Mouse (Mus musculus): ENCODE measurements around the gene Tbata. TPM values are rescaled to one million over a fixed set of nuclear protein-coding genes. Genes with fewer than 3 reads are reported as not detected.

Gene Tbata
- polyA plus RNA-seq, 1 experiment, result 1,293 TPM

DNA sequence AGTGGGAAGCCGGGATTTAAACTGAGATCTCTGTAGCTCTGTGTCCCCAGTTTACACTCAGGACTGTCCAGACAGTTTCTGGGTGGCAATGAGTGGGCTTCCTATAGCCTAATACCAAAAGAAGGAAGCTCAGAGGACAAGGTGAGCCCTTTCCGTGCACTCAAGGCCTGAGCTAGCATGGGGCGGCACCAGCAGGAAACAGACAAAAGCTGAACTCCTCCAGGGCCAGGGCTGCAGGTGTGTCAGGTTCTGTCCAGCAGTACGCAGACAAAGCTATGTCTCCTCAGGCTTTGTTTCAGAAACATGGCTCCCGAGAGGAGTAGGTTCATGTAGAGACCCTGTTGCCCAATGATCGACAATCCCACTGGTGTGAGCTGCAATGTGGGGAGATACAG, 65.6 kb downstream of the Tbata start:
- H3K4me1 ChIP-seq (replicated peaks; ENCODE audit: control insufficient read depth, insufficient read depth, low read length), result peaks cover 68% of the 10 kb centered on the region
- TF ChIP-seq POLR2A (IDR thresholded peaks at IDR 0.05; ENCODE audit: control insufficient read depth, extremely low read depth, insufficient read depth, low read length, poor library complexity) (no peak), CTCF (IDR thresholded peaks at IDR 0.05; ENCODE audit: borderline replicate concordance, control insufficient read depth, extremely low read depth, insufficient read depth, low read length, poor library complexity) (no peak)
- no peaks in the 10 kb centered on the region for H3K36me3 ChIP-seq (ENCODE audit: control insufficient read depth, insufficient read depth, low read length)
- no peak overlapping the region for H3K4me3 ChIP-seq (ENCODE audit: control insufficient read depth, insufficient read depth, low read length)
- H3K27ac ChIP-seq (ENCODE audit: control insufficient read depth, insufficient read depth, low read length), result no peak overlapping the region
- WGBS, result 77% methylated on average over 6 of the region's 6 CpGs
- DNase-seq, result no peak
- H3K27me3 ChIP-seq (ENCODE audit: control insufficient read depth, insufficient read depth, low read length), result no peaks in the 10 kb centered on the region

Other genes with a start within 250 kb of the Tbata start
- gene Pcbd1, start 82.6 kb upstream of the Tbata start, polyA plus RNA-seq (2012; rRNA removed), result 0.71 and 1.1 TPM in 2 replicates
- 84.9 and 105 TPM in 2 replicates for gene Sgpl1, start 24.3 kb upstream of the Tbata start, polyA plus RNA-seq (2012; rRNA removed)
- gene Adamts14, start 101.5 kb downstream of the Tbata start, polyA plus RNA-seq (2012; rRNA removed), result 2.7 and 3.3 TPM in 2 replicates
- gene Prf1, start 125.9 kb downstream of the Tbata start, polyA plus RNA-seq (2012; rRNA removed), result 5.7 and 6.1 TPM in 2 replicates
- gene Pald1, start 211.6 kb downstream of the Tbata start, polyA plus RNA-seq (2012; rRNA removed), result 5.7 and 6.8 TPM in 2 replicates
- gene Nodal, start 246.0 kb downstream of the Tbata start, polyA plus RNA-seq (2012; rRNA removed), result 0.05 and 0.17 TPM in 2 replicates

Data from thymus, adult 2 months (tissue).